Mouse (Mus musculus): ENCODE data around the gene Slc25a24.
A peak's percentile ranks its signal among the peaks of the same experiment; 100 is the strongest.

The Slc25a24 gene

GRCm38 (mm10) chr3:109171070-109171778 is 48.3 kb downstream of the Slc25a24 start:
- DNase-seq = peak; percentile 61

GRCm38 (mm10) chr3:109174394-109174793 is 51.4 kb downstream of the Slc25a24 start:
- no peak for DNase-seq

- DNase-seq = no peak
These were observed 55.8 kb downstream of the Slc25a24 start for GRCm38 (mm10) chr3:109178705-109179104.

GRCm38 (mm10) chr3:109179528-109180076 is 56.7 kb downstream of the Slc25a24 start:
- no peak for DNase-seq

- DNase-seq = no peak
These were observed 73.2 kb downstream of the Slc25a24 start for GRCm38 (mm10) chr3:109196166-109196565.

GRCm38 (mm10) chr3:109199280-109199679 is 76.3 kb downstream of the Slc25a24 start:
- no peak for DNase-seq

- DNase-seq = no peak
These were observed 89.4 kb downstream of the Slc25a24 start for GRCm38 (mm10) chr3:109212322-109212721.

GRCm38 (mm10) chr3:109216352-109216751 is 93.4 kb downstream of the Slc25a24 start:
- no peak for DNase-seq

Data from thymus, postnatal 14 days (tissue).